Mouse (Mus musculus): ENCODE measurements at regions not wholly inside any gene's neighbourhood (a gene's known extent, or its start where the extent isn't known, plus 50 kb on each side); places are given as distances from the start of the nearest gene placed in this dataset.
"Not testable (repeated sequence)": the region's sequence is repeated elsewhere in the genome, so short reads cannot be mapped to it uniquely, and the experiment has no call there.

- ATAC-seq (ENCODE audit: low read depth); H3K4me2 ChIP-seq (ENCODE audit: low read depth, low read length); H3K27me3 ChIP-seq (ENCODE audit: control insufficient read depth, insufficient read depth, low read length); H3K9me3 ChIP-seq (ENCODE audit: control insufficient read depth, low read length); H3K36me3 ChIP-seq (ENCODE audit: control insufficient read depth, insufficient read depth, low read length); H3K4me3 ChIP-seq (ENCODE audit: low read depth, low read length); H3K9ac ChIP-seq (replicated peaks; ENCODE audit: low read depth, low read length); H3K27ac ChIP-seq (ENCODE audit: low read depth, low read length); H3K4me1 ChIP-seq (ENCODE audit: control insufficient read depth, insufficient read depth, low read length): not testable (repeated sequence)
- 94% methylated on average over 8 of the region's 8 CpGs for WGBS
These were observed 121.2 kb downstream of the Rps12 start for GRCm38 (mm10) chr10:23665916-23666315.

GRCm38 (mm10) chr10:23626201-23626600, 160.9 kb downstream of the Rps12 start:
- Histone ChIP-seq H3K4me2 (ENCODE audit: low read depth, low read length) (no peak overlapping the region), H3K27me3 (ENCODE audit: control insufficient read depth, insufficient read depth, low read length) (no peaks in the 10 kb centered on the region), H3K27ac (ENCODE audit: low read depth, low read length) (no peak overlapping the region), H3K4me1 (ENCODE audit: control insufficient read depth, insufficient read depth, low read length) (no peaks in the 10 kb centered on the region), H3K9me3 (ENCODE audit: control insufficient read depth, low read length) (no peaks in the 10 kb centered on the region), H3K36me3 (ENCODE audit: control insufficient read depth, insufficient read depth, low read length) (no peaks in the 10 kb centered on the region), H3K4me3 (ENCODE audit: low read depth, low read length) (no peak overlapping the region), H3K9ac (replicated peaks; ENCODE audit: low read depth, low read length) (no peak overlapping the region)
- WGBS = 83% methylated on average over 4 of the region's 4 CpGs
- ATAC-seq (ENCODE audit: low read depth) = no peak

GRCm38 (mm10) chr10:23612030-23612429, 175.0 kb downstream of the Rps12 start:
- H3K27me3 ChIP-seq (ENCODE audit: control insufficient read depth, insufficient read depth, low read length) = no peaks in the 10 kb centered on the region
- H3K36me3 ChIP-seq (ENCODE audit: control insufficient read depth, insufficient read depth, low read length) = no peaks in the 10 kb centered on the region
- no peaks in the 10 kb centered on the region for H3K9me3 ChIP-seq (ENCODE audit: control insufficient read depth, low read length)
- H3K4me3 ChIP-seq (ENCODE audit: low read depth, low read length) = no peak overlapping the region
- H3K4me1 ChIP-seq (ENCODE audit: control insufficient read depth, insufficient read depth, low read length) = no peaks in the 10 kb centered on the region
- WGBS = 89% methylated on average over 2 of the region's 2 CpGs
- no peak for ATAC-seq (ENCODE audit: low read depth)
- H3K9ac ChIP-seq (replicated peaks; ENCODE audit: low read depth, low read length) = no peak overlapping the region
- H3K4me2 ChIP-seq (ENCODE audit: low read depth, low read length) = no peak overlapping the region
- H3K27ac ChIP-seq (ENCODE audit: low read depth, low read length) = no peak overlapping the region

- Histone ChIP-seq H3K9me3 (ENCODE audit: control insufficient read depth, low read length) (no peaks in the 10 kb centered on the region), H3K9ac (replicated peaks; ENCODE audit: low read depth, low read length) (no peak overlapping the region), H3K36me3 (ENCODE audit: control insufficient read depth, insufficient read depth, low read length) (no peaks in the 10 kb centered on the region), H3K27me3 (ENCODE audit: control insufficient read depth, insufficient read depth, low read length) (no peaks in the 10 kb centered on the region), H3K27ac (ENCODE audit: low read depth, low read length) (no peak overlapping the region), H3K4me3 (ENCODE audit: low read depth, low read length) (no peak overlapping the region), H3K4me2 (ENCODE audit: low read depth, low read length) (no peak overlapping the region), H3K4me1 (ENCODE audit: control insufficient read depth, insufficient read depth, low read length) (no peaks in the 10 kb centered on the region)
- 41% methylated on average over 9 of the region's 9 CpGs for WGBS
- ATAC-seq (ENCODE audit: low read depth) = no peak
These were observed 175.9 kb downstream of the Rps12 start for GRCm38 (mm10) chr10:23611183-23611582.

- Histone ChIP-seq H3K27ac (ENCODE audit: low read depth, low read length) (no peak overlapping the region), H3K36me3 (ENCODE audit: control insufficient read depth, insufficient read depth, low read length) (no peaks in the 10 kb centered on the region), H3K4me3 (ENCODE audit: low read depth, low read length) (no peak overlapping the region), H3K9ac (replicated peaks; ENCODE audit: low read depth, low read length) (no peak overlapping the region), H3K9me3 (ENCODE audit: control insufficient read depth, low read length) (no peaks in the 10 kb centered on the region), H3K4me2 (ENCODE audit: low read depth, low read length) (no peak overlapping the region), H3K4me1 (ENCODE audit: control insufficient read depth, insufficient read depth, low read length) (no peaks in the 10 kb centered on the region), H3K27me3 (ENCODE audit: control insufficient read depth, insufficient read depth, low read length) (no peaks in the 10 kb centered on the region)
- WGBS = 90% methylated on average over 6 of the region's 6 CpGs
- no peak for ATAC-seq (ENCODE audit: low read depth)
These were observed 176.6 kb downstream of the Rps12 start for GRCm38 (mm10) chr10:23610485-23610884.

GRCm38 (mm10) chr10:23610046-23610445, 177.0 kb downstream of the Rps12 start:
- no peaks in the 10 kb centered on the region for H3K36me3 ChIP-seq (ENCODE audit: control insufficient read depth, insufficient read depth, low read length)
- H3K4me1 ChIP-seq (ENCODE audit: control insufficient read depth, insufficient read depth, low read length) = no peaks in the 10 kb centered on the region
- no peaks in the 10 kb centered on the region for H3K27me3 ChIP-seq (ENCODE audit: control insufficient read depth, insufficient read depth, low read length)
- H3K9me3 ChIP-seq (ENCODE audit: control insufficient read depth, low read length) = no peaks in the 10 kb centered on the region
- no peak overlapping the region for H3K4me3 ChIP-seq (ENCODE audit: low read depth, low read length)
- no peak overlapping the region for H3K4me2 ChIP-seq (ENCODE audit: low read depth, low read length)
- no peak for ATAC-seq (ENCODE audit: low read depth)
- H3K27ac ChIP-seq (ENCODE audit: low read depth, low read length) = no peak overlapping the region
- WGBS = 75% methylated on average over 3 of the region's 3 CpGs
- no peak overlapping the region for H3K9ac ChIP-seq (replicated peaks; ENCODE audit: low read depth, low read length)

- WGBS = 70% methylated on average over 18 of the region's 18 CpGs
- H3K9me3 ChIP-seq (ENCODE audit: control insufficient read depth, low read length) = no peaks in the 10 kb centered on the region
- no peak for ATAC-seq (ENCODE audit: low read depth)
- H3K36me3 ChIP-seq (ENCODE audit: control insufficient read depth, insufficient read depth, low read length) = no peaks in the 10 kb centered on the region
- no peaks in the 10 kb centered on the region for H3K4me1 ChIP-seq (ENCODE audit: control insufficient read depth, insufficient read depth, low read length)
- no peaks in the 10 kb centered on the region for H3K27me3 ChIP-seq (ENCODE audit: control insufficient read depth, insufficient read depth, low read length)
- no peak overlapping the region for H3K4me3 ChIP-seq (ENCODE audit: low read depth, low read length)
- no peak overlapping the region for H3K9ac ChIP-seq (replicated peaks; ENCODE audit: low read depth, low read length)
- H3K4me2 ChIP-seq (ENCODE audit: low read depth, low read length) = no peak overlapping the region
- no peak overlapping the region for H3K27ac ChIP-seq (ENCODE audit: low read depth, low read length)
These were observed 177.7 kb downstream of the Rps12 start for GRCm38 (mm10) chr10:23609270-23609914.

GRCm38 (mm10) chr10:23600701-23601100, 186.4 kb downstream of the Rps12 start:
- ATAC-seq (ENCODE audit: low read depth) = no peak
- Histone ChIP-seq H3K36me3 (ENCODE audit: control insufficient read depth, insufficient read depth, low read length) (no peaks in the 10 kb centered on the region), H3K27ac (ENCODE audit: low read depth, low read length) (no peak overlapping the region), H3K9me3 (ENCODE audit: control insufficient read depth, low read length) (no peaks in the 10 kb centered on the region), H3K27me3 (ENCODE audit: control insufficient read depth, insufficient read depth, low read length) (no peaks in the 10 kb centered on the region), H3K4me2 (ENCODE audit: low read depth, low read length) (no peak overlapping the region), H3K4me3 (ENCODE audit: low read depth, low read length) (no peak overlapping the region), H3K9ac (replicated peaks; ENCODE audit: low read depth, low read length) (no peak overlapping the region), H3K4me1 (ENCODE audit: control insufficient read depth, insufficient read depth, low read length) (no peaks in the 10 kb centered on the region)
- WGBS = 55% methylated on average over 5 of the region's 5 CpGs

GRCm38 (mm10) chr10:23595541-23595940, 191.5 kb downstream of the Rps12 start:
- 86% methylated on average over 3 of the region's 3 CpGs for WGBS
- no peak for ATAC-seq (ENCODE audit: low read depth)

More at GRCm38 (mm10) chr10:23595541-23595940, 191.5 kb downstream of the Rps12 start:
- H3K36me3 ChIP-seq (ENCODE audit: control insufficient read depth, insufficient read depth, low read length) = no peaks in the 10 kb centered on the region
- H3K4me3 ChIP-seq (ENCODE audit: low read depth, low read length) = no peak overlapping the region
- H3K9ac ChIP-seq (replicated peaks; ENCODE audit: low read depth, low read length) = no peak overlapping the region
- H3K9me3 ChIP-seq (ENCODE audit: control insufficient read depth, low read length) = no peaks in the 10 kb centered on the region
- no peaks in the 10 kb centered on the region for H3K4me1 ChIP-seq (ENCODE audit: control insufficient read depth, insufficient read depth, low read length)
- no peaks in the 10 kb centered on the region for H3K27me3 ChIP-seq (ENCODE audit: control insufficient read depth, insufficient read depth, low read length)
- H3K4me2 ChIP-seq (ENCODE audit: low read depth, low read length) = no peak overlapping the region
- H3K27ac ChIP-seq (ENCODE audit: low read depth, low read length) = no peak overlapping the region

All from neural tube, embryonic 14.5 days (tissue).